Mouse (Mus musculus) spleen, postnatal 36 days (tissue): ENCODE data around the gene Ttll11.

ENCODE experiments used
- DNase-seq, 2 experiments: peaks; one replicate each; pipeline ENCODE4 v3.0.0; 2022; ENCODE audit warnings: low spot score in 2 of 2, mixed read lengths in 1 of 2

The Ttll11 gene

GRCm38 (mm10) chr2:35899712-35900111, 80.0 kb downstream of the Ttll11 start:
- DNase-seq: no peak

- no peak for DNase-seq
Measured at GRCm38 (mm10) chr2:35899135-35899474, 80.6 kb downstream of the Ttll11 start.

- peak; percentile 19 to 22 for DNase-seq
Measured at GRCm38 (mm10) chr2:35898425-35899134, 81.1 kb downstream of the Ttll11 start.

- DNase-seq: no peak
Measured at GRCm38 (mm10) chr2:35897125-35897524, 82.6 kb downstream of the Ttll11 start.

- DNase-seq: no peak
Measured at GRCm38 (mm10) chr2:35894512-35894911, 85.2 kb downstream of the Ttll11 start.

- DNase-seq: no peak
Measured at GRCm38 (mm10) chr2:35890635-35891034, 89.1 kb downstream of the Ttll11 start.

GRCm38 (mm10) chr2:35889776-35890175, 89.9 kb downstream of the Ttll11 start:
- DNase-seq: no peak

- DNase-seq: no peak
Measured at GRCm38 (mm10) chr2:35884296-35884695, 95.4 kb downstream of the Ttll11 start.

- no peak for DNase-seq
Measured at GRCm38 (mm10) chr2:35882336-35882987, 97.3 kb downstream of the Ttll11 start.

- DNase-seq: no peak
Measured at GRCm38 (mm10) chr2:35881896-35882295, 97.8 kb downstream of the Ttll11 start.

- DNase-seq: no peak
Measured at GRCm38 (mm10) chr2:35880362-35880761, 99.4 kb downstream of the Ttll11 start.

GRCm38 (mm10) chr2:35879887-35880286, 99.8 kb downstream of the Ttll11 start:
- no peak for DNase-seq

GRCm38 (mm10) chr2:35878506-35878905, 101.2 kb downstream of the Ttll11 start:
- DNase-seq: no peak

GRCm38 (mm10) chr2:35875572-35875971, 104.1 kb downstream of the Ttll11 start:
- DNase-seq: no peak

- no peak for DNase-seq
Measured at GRCm38 (mm10) chr2:35874421-35874820, 105.3 kb downstream of the Ttll11 start.

- no peak for DNase-seq
Measured at GRCm38 (mm10) chr2:35869165-35869564, 110.5 kb downstream of the Ttll11 start.

GRCm38 (mm10) chr2:35863284-35863683, 116.4 kb downstream of the Ttll11 start:
- DNase-seq: no peak

GRCm38 (mm10) chr2:35861185-35861584, 118.5 kb downstream of the Ttll11 start:
- DNase-seq: no peak

GRCm38 (mm10) chr2:35860394-35860744, 119.3 kb downstream of the Ttll11 start:
- DNase-seq: no peak

GRCm38 (mm10) chr2:35859708-35860393, 119.9 kb downstream of the Ttll11 start:
- no peak for DNase-seq

GRCm38 (mm10) chr2:35858281-35858680, 121.4 kb downstream of the Ttll11 start:
- no peak for DNase-seq

- DNase-seq: no peak
Measured at GRCm38 (mm10) chr2:35856901-35857300, 122.8 kb downstream of the Ttll11 start.

GRCm38 (mm10) chr2:35854877-35855276, 124.8 kb downstream of the Ttll11 start:
- DNase-seq: no peak
